Mouse (Mus musculus) kidney, embryonic 15.5 days (tissue): ENCODE measurements at regions not wholly inside any gene's neighbourhood (a gene's known extent, or its start where the extent isn't known, plus 50 kb on each side); places are given as distances from the start of the nearest gene placed in this dataset.
"Not testable (repeated sequence)": the region's sequence is repeated elsewhere in the genome, so short reads cannot be mapped to it uniquely, and the experiment has no call there.

ENCODE experiments used
- ATAC-seq: fragments of 200-750 bp; cut with Nextera tagmentation; replicated peaks from 2 replicates; pipeline ENCODE4 v1.8.0; 2017; ENCODE audit warnings: moderate TSS enrichment; ENCODE audit not compliant: low FRiP score
- H3K27ac ChIP-seq: fragments of 300-500 bp; sonication (generic); 2 replicates; pipeline ENCODE4 v1.5.1; 2015; ENCODE audit warnings: mild to moderate bottlenecking, inconsistent platforms
- H3K27me3 ChIP-seq: fragments of 300-500 bp; sonication (generic); 2 replicates; pipeline ENCODE4 v1.6.1; 2015; ENCODE audit warnings: inconsistent platforms
- H3K36me3 ChIP-seq: fragments of 300-500 bp; sonication (generic); 2 replicates; pipeline ENCODE4 v1.6.1; 2015; ENCODE audit warnings: inconsistent platforms
- H3K4me1 ChIP-seq: fragments of 300-500 bp; sonication (generic); 2 replicates; pipeline ENCODE4 v1.6.1; 2015; ENCODE audit warnings: inconsistent platforms
- H3K4me2 ChIP-seq: fragments of 300-500 bp; sonication (generic); 2 replicates; pipeline ENCODE4 v1.6.1; 2015; ENCODE audit warnings: moderate library complexity, mild to moderate bottlenecking, inconsistent platforms
- H3K4me3 ChIP-seq: fragments of 300-500 bp; sonication (generic); replicated peaks from 2 replicates; pipeline ENCODE4 v1.5.1; 2015; ENCODE audit warnings: mild to moderate bottlenecking, inconsistent platforms
- H3K9ac ChIP-seq: fragments of 300-500 bp; sonication (generic); 2 replicates; pipeline ENCODE4 v1.6.1; 2015; ENCODE audit warnings: mild to moderate bottlenecking, inconsistent platforms
- H3K9me3 ChIP-seq: fragments of 300-500 bp; sonication (generic); replicated peaks from 2 replicates; pipeline ENCODE4 v1.6.1; 2016; ENCODE audit warnings: inconsistent platforms
- WGBS: fragments of 180-500 bp; shearing (Covaris S2); methylation state at CpG from one replicate; pipeline ENCODE4 v1.1.7; 2015; ENCODE audit warnings: mixed read lengths; 5-methylcytosine and 5-hydroxymethylcytosine counted together

DNA sequence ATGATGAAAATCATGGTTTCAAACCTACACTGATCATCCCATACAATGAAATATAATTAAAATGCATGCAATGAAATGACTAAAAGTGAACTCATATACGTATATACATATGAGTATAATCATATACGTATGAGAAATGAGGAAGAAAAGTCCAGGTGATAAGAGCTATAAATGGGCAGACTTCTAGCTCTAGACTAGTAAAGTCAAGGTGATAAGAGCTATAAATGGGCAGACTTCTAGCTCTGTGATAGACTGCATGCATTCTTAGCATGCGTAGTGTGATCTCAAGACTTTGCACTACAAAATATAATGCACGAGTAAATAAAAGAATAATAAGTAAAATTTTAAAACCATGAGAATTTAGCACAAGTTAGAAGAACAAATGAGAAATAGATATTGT, 606.2 kb upstream of the Gpc5 start:
- Histone ChIP-seq H3K9ac (no peak overlapping the region), H3K27ac (no peak overlapping the region), H3K4me2 (no peak overlapping the region), H3K9me3 (no peaks in the 10 kb centered on the region), H3K36me3 (no peaks in the 10 kb centered on the region), H3K4me3 (no peak overlapping the region), H3K4me1 (no peaks in the 10 kb centered on the region), H3K27me3 (no peaks in the 10 kb centered on the region)
- WGBS, result 93% methylated on average over 4 of the region's 4 CpGs
- ATAC-seq, result no peak

DNA sequence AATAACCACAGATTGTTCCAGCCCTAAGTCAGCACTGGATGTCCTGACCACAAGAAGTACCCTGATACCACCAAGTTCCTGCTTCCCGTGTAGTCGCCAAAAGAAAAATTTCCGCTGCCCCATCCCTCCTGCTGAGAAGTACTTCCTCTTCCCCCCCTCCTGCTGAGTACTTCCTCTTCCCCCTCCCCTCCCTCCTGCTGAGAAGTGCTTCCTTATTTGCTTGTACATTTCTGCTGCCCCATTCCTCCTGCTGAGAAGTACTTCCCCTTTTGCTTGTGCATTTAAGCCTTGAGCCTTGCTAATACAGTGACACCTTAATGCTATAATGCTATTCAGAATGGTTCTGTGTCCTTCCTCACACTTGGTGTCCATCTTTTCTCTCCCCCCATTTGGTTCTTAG, 598.6 kb upstream of the Gpc5 start:
- not testable (repeated sequence) for H3K4me2 ChIP-seq, H3K4me1 ChIP-seq, H3K9me3 ChIP-seq, H3K4me3 ChIP-seq, ATAC-seq, H3K27me3 ChIP-seq, H3K36me3 ChIP-seq, H3K27ac ChIP-seq, H3K9ac ChIP-seq
- WGBS, result 89% methylated on average over 3 of the region's 3 CpGs

DNA sequence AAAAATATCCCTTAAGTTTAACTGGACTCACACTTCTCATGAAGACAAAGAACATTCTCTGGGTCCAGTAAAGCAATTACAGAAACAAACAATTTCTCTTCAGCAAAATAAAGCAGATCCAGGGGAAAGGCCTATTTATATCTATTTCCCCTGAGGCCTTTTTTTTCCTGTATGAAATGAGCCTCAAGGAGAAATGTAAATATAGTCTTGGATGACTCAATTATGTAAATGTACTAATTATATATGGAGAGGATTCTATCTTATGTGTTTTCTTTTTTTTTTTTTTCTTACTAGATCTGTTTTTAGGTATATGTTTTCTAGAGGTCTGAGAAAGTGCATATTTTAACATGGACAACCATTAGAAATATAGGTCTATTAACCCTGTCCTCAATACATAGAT, 587.0 kb upstream of the Gpc5 start:
- no peak overlapping the region for H3K4me3 ChIP-seq
- no peak for ATAC-seq
- H3K9ac ChIP-seq, result no peak overlapping the region
- no peaks in the 10 kb centered on the region for H3K36me3 ChIP-seq
- no peaks in the 10 kb centered on the region for H3K27me3 ChIP-seq
- H3K9me3 ChIP-seq, result no peaks in the 10 kb centered on the region
- H3K27ac ChIP-seq, result no peak overlapping the region
- no peaks in the 10 kb centered on the region for H3K4me1 ChIP-seq
- H3K4me2 ChIP-seq, result no peak overlapping the region

DNA sequence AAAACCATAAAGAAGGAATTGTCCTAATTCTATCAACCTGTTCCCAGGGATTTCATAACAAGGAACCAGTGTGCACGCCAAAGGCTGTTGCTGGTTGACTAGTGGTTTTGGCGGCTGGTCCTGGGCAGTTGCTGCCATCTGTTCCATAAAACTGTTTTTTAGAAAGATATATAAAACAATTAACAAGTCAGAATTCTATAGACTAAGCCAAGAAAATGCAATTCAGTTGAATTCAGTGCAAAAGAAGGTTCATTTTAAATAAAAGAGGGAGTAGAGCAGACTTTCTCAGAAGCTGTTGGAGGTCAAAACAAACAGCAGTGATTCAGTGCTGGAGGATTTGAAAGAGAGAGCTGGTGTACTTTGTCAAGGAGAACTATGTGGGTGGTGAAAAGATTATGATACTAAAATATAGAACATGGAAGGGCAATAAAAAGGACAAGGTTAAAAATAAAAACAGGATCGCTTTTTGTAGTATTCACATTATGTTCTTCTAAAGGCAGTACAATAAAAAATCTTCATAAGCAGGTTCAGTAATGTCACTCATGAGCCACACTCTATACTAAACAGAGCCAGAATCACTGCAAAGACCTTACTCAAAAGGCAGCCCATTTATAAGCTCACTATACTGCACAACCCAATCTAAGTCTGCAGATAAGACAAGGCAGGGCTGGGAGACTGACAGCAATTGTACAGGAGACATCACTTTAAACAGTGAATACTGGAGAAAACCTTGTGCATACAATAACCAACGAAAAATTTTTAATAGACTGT, 543.9 kb upstream of the Gpc5 start:
- Histone ChIP-seq H3K9me3 (no peaks in the 10 kb centered on the region), H3K9ac (no peak overlapping the region), H3K36me3 (no peaks in the 10 kb centered on the region), H3K27me3 (no peaks in the 10 kb centered on the region), H3K4me1 (no peaks in the 10 kb centered on the region), H3K4me2 (no peak overlapping the region), H3K27ac (no peak overlapping the region), H3K4me3 (no peak overlapping the region)
- WGBS, result 71% methylated on average over 4 of the region's 4 CpGs
- ATAC-seq, result no peak

DNA sequence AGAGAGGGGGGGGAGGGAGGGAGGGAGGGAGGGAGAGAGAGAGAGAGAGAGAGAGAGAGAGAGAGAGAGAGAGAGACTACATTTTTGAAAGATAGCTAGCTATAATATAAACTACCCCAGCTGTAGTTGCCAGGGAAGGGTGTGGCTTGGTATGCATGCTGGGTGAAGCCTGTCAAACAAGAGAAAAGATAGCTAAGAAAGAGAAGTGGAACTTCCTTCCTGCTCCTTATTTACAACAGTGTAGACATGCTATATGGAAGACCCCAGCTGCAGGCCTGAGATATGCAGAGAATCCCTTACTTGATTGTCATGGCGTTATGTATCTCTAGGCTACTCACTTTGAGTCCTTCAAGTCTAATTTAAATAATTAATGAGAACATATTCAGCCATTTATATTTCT, 542.9 kb upstream of the Gpc5 start:
- no peak overlapping the region for H3K9ac ChIP-seq
- WGBS, result 89% methylated on average over 1 of the region's 1 CpGs
- H3K36me3 ChIP-seq, result no peaks in the 10 kb centered on the region

DNA sequence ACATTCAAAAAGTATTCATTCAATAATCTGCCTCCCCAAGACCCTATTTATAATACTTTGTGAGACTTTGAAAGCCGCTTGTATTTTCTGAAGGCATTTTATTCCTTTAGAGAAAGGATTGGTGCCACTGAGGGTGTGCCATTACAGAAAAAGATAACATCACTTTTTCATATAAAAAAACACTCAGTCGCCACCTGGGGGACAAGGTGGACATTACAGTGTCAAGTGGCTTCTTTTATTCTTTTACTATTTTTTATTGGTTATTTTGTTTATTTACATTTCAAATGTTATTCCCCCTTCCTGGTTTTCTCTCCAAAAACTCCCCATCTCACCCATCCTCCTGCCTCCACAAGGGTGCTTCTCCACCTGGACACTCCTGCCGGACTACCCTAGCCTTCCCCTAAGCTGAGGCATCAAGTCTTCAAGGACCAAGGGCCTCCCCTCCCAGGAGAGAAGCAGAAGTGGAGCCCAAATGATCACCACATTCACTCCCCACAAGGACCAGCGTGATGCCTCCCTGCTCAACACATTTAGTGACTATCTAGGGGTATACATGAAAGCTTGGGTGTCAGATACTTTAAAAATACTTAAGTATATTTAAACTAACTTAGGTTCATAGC, 525.5 kb upstream of the Gpc5 start:
- 50% methylated on average over 4 of the region's 4 CpGs for WGBS
- H3K4me3 ChIP-seq, result no peak overlapping the region
- no peak overlapping the region for H3K4me2 ChIP-seq
- no peaks in the 10 kb centered on the region for H3K27me3 ChIP-seq
- H3K4me1 ChIP-seq, result 0 out of 2 replicates have a peak, but pooled peaks cover 2% of the 10 kb centered on the region
- H3K9ac ChIP-seq, result no peak overlapping the region
- H3K36me3 ChIP-seq, result no peaks in the 10 kb centered on the region
- H3K9me3 ChIP-seq, result no peaks in the 10 kb centered on the region
- no peak overlapping the region for H3K27ac ChIP-seq
- no peak for ATAC-seq

More for the DNA sequence above, 542.9 kb upstream of the Gpc5 start:
- no peak overlapping the region for H3K4me3 ChIP-seq
- no peak overlapping the region for H3K27ac ChIP-seq
- ATAC-seq, result no peak
- no peak overlapping the region for H3K4me2 ChIP-seq
- no peaks in the 10 kb centered on the region for H3K9me3 ChIP-seq
- no peaks in the 10 kb centered on the region for H3K27me3 ChIP-seq
- H3K4me1 ChIP-seq, result no peaks in the 10 kb centered on the region

DNA sequence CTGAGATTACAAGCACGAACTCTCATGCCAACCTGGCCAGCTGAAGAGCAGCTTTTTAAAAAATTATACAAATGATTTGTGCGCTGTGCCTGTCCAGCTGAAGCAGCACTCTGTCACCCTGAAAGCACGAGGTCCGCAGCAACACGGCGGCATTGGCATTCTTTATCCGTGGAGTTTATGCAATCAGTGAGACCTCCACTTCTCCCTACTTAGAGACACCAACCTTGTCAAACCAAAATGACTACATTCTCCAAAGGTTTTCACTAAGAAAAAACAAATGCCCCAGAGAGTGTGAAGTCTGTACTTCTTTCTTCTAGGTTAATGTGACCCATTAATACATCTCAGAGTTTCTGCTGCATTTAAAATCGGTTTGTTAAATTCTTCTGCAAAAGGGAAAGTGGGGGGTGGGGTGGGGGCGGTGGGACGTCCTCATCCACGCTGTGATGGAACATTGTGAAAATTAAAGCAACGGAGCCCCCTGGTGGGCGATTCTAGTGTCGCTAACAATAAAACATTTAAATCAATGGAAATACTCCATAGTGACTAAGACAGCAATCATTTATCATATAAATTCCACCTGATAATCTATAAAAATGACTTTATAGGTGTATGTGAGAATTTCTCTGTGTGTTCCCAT, 524.2 kb upstream of the Gpc5 start:
- Histone ChIP-seq H3K4me1 (0 out of 2 replicates have a peak, but pooled peaks cover 2% of the 10 kb centered on the region), H3K4me3 (0 out of 2 replicates have a peak overlapping the region, but pooled peaks have one; percentile 4), H3K27me3 (no peaks in the 10 kb centered on the region), H3K36me3 (no peaks in the 10 kb centered on the region), H3K9me3 (no peaks in the 10 kb centered on the region), H3K27ac (no peak overlapping the region), H3K9ac (no peak overlapping the region), H3K4me2 (peak overlapping the region; percentile 39; the same call in 1 of the 2 replicates)
- no peak; the same call in 1 of the 2 replicates for ATAC-seq
- WGBS, result 25% methylated on average over 14 of the region's 14 CpGs

DNA sequence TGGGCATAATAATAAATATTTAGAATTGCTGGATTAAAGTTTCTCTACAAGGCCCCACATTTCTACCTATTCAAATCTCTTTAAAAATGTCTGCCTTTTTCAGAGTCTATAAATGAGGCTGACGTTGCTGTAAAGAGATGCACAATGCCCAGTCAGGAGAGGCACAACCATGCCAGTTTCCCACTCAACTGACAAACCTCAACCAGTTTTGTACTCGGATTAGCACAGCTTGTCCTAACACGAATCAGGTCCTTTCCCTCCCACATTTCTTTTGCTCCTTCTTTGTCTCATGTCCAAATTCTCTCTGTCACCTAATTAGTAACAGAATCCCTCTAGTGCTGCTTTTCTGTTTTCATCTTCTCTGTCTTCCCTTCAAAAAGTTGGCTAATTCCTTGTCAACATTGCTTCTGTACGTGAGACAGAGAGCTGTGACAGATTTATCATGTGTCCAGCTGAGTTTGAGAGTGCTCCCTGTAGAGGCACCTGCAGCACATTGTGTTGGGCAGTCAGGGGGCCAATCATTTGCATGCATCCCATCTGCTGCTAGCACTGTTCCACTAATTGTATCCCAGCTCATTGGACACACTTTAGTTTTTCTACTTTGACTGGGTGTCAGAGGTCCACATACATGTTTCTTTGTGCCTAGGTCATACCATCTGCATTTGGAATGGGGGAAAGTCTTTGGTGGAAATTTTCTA, 504.5 kb upstream of the Gpc5 start:
- H3K27me3 ChIP-seq, result no peaks in the 10 kb centered on the region
- no peak for ATAC-seq

DNA sequence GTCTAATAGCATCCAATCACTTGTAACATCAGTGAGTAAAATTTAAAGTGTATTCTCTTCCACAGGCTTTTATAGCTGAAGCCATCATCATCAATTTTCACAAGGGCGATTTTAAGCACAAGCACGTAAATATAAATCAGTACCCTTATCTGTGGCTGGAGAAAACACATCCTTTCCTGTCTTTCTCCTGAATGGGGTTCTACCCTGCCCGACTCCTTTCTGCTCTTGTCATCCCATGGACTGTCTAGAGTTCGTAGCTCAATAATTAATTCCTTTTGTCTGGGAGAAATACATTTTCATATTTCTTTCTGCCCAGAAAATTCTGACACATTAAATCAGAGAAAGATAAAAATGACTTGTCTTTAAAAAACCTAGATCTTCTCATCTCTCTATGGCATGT, 482.7 kb upstream of the Gpc5 start:
- Histone ChIP-seq H3K27ac (no peak overlapping the region), H3K36me3 (no peaks in the 10 kb centered on the region), H3K4me1 (no peaks in the 10 kb centered on the region), H3K9ac (no peak overlapping the region), H3K27me3 (no peaks in the 10 kb centered on the region), H3K9me3 (no peaks in the 10 kb centered on the region), H3K4me2 (no peak overlapping the region), H3K4me3 (no peak overlapping the region)
- WGBS, result 49% methylated on average over 4 of the region's 4 CpGs
- ATAC-seq, result no peak

More for the DNA sequence above, 504.5 kb upstream of the Gpc5 start:
- H3K27ac ChIP-seq, result no peak overlapping the region
- H3K4me3 ChIP-seq, result no peak overlapping the region
- 52% methylated on average over 4 of the region's 4 CpGs for WGBS
- no peak overlapping the region for H3K9ac ChIP-seq
- H3K36me3 ChIP-seq, result no peaks in the 10 kb centered on the region
- H3K4me2 ChIP-seq, result no peak overlapping the region
- no peaks in the 10 kb centered on the region for H3K4me1 ChIP-seq
- no peaks in the 10 kb centered on the region for H3K9me3 ChIP-seq

DNA sequence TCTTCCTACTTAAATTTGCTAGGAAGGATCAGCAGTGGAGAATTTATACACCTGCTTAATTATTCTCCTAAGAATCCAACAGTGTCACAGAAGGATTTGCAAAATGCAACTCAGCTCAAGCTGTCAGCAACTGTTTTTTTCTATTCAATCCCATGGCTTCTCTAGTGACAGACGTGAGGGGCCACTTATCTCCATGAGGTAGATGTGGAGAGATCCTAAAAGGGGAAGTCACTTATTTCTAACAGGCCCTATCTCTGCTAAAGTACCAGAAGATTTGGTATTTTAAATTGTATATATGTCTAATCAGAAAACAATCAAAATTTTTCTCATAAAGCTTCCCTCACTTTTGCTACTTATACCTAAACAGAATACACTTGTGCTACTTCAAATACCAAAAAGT, 479.6 kb upstream of the Gpc5 start:
- Histone ChIP-seq H3K4me2 (no peak overlapping the region), H3K4me3 (no peak overlapping the region), H3K9me3 (no peaks in the 10 kb centered on the region), H3K36me3 (no peaks in the 10 kb centered on the region), H3K9ac (no peak overlapping the region), H3K27me3 (no peaks in the 10 kb centered on the region), H3K4me1 (no peaks in the 10 kb centered on the region), H3K27ac (no peak overlapping the region)
- ATAC-seq, result no peak
- 69% methylated on average over 1 of the region's 1 CpGs for WGBS

DNA sequence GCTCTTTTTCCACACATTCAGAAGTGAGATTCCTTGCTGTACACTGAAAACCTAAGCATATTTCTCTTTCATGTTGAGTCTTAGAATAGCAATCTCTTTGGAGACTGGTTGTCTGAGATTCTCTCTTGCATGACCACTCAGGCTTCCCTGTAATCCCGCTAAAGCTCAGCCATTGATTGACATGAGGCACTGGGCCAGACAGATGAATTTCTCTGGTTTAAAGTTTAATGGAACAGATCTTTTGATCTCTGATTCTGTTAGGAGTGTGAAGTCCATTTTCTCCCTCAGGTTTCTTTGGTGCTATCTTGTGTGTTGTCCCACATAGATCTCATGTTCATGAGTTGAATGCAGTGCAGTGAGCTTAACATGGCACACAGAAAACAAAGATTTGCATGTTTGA, 435.4 kb upstream of the Gpc5 start:
- ATAC-seq, result peak; percentile 58; the same call in 1 of the 2 replicates
- Histone ChIP-seq H3K4me2 (no peak overlapping the region), H3K9me3 (no peaks in the 10 kb centered on the region), H3K27ac (no peak overlapping the region), H3K4me1 (no peaks in the 10 kb centered on the region), H3K4me3 (no peak overlapping the region), H3K27me3 (no peaks in the 10 kb centered on the region), H3K36me3 (no peaks in the 10 kb centered on the region), H3K9ac (no peak overlapping the region)
- WGBS, result 52% methylated on average over 1 of the region's 1 CpGs

DNA sequence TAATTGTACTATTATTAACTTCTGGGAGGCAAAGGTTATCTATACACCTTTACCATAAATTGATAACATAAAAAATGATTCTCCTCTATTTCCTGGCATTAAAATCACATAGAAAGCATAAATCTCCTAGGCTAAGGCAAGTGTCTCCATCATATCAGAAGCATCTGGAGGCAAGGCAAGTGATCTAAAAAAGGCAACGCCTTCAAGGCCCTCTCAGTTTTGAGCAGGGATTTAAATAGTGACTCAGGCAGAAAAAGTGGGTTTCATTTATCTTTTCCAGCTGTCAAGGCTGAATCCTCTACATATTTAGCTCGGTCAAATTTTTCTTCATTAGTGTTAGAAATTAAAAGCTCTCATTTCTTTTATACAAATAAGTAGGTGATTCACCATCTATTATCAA, 430.0 kb upstream of the Gpc5 start:
- 77% methylated on average over 2 of the region's 2 CpGs for WGBS
- Histone ChIP-seq H3K4me3 (no peak overlapping the region), H3K36me3 (no peaks in the 10 kb centered on the region), H3K27ac (no peak overlapping the region), H3K27me3 (no peaks in the 10 kb centered on the region), H3K4me1 (no peaks in the 10 kb centered on the region), H3K4me2 (no peak overlapping the region), H3K9ac (no peak overlapping the region), H3K9me3 (no peaks in the 10 kb centered on the region)
- no peak for ATAC-seq
